Mouse (Mus musculus) kidney, adult 2 months (tissue): Measurements from ENCODE around the gene Bri3bp.

Source experiments
- CTCF ChIP-seq: fragments of 200-500 bp; conservative IDR thresholded peaks from 2 replicates; pipeline ENCODE4 v1.5.1; 2011; ENCODE audit warnings: low read depth, mild to moderate bottlenecking, control low read depth, low read length, moderate library complexity, mixed read lengths; ENCODE audit not compliant: insufficient read depth, insufficient read length
- POLR2A ChIP-seq: fragments of 200-500 bp; IDR thresholded peaks from one replicate; pipeline ENCODE4 v1.6.1; 2011; ENCODE audit warnings: low read depth, low read length, control low read depth

- TF ChIP-seq CTCF = no peak
- no peak for TF ChIP-seq POLR2A
These were observed 38.9 kb upstream of the Bri3bp start for GRCm38 (mm10) chr5:125402476-125402875.
